Mouse (Mus musculus): Measurements from ENCODE around the gene Rfpl4b. TPM values are rescaled to one million over a fixed set of nuclear protein-coding genes. Genes with fewer than 3 reads are reported as not detected.

Gene Rfpl4b
- polyA plus RNA-seq, 1 experiment: not detected

DNA sequence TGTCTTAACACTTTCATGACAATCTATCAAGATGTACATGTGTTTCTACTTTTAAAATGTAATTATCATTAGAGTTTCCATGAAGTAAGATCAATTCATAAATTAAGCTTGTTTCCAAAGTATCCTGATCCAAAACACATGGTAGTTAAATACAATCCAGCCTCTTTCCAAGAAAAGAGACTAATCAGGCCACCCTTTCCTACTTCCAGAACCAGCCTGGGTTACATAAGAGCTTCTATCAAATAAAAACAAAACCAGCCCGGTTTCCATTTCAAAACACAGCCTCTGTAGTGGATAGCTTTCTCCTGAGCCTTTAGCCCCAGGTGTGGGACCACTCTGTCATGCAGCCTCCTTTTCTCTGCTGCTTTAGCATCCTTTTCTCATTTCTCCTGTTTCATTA, 2.2 kb upstream of the Rfpl4b start:
- no peaks in the 10 kb centered on the region for H3K79me2 ChIP-seq (ENCODE audit: control insufficient read depth, insufficient read depth)
- no peak overlapping the region for H3ac ChIP-seq (ENCODE audit: control insufficient read depth, insufficient read length)
- H3K4me3 ChIP-seq: no peak overlapping the region
- no peak for TF ChIP-seq SRF (IDR thresholded peaks at IDR 0.05; ENCODE audit: control insufficient read depth, insufficient read length, low read depth)
- TF ChIP-seq USF1 (IDR thresholded peaks at IDR 0.05; ENCODE audit: low read depth): no peak
- no peak for TF ChIP-seq MAX (IDR thresholded peaks at IDR 0.05; ENCODE audit: low read depth)
- H3K27me3 ChIP-seq (ENCODE audit: control insufficient read depth, insufficient read depth, insufficient read length): no peaks in the 10 kb centered on the region
- no peak overlapping the region for H3K4me2 ChIP-seq (ENCODE audit: low read depth)
- H3K36me3 ChIP-seq (ENCODE audit: control insufficient read depth, insufficient read depth): no peaks in the 10 kb centered on the region

DNA sequence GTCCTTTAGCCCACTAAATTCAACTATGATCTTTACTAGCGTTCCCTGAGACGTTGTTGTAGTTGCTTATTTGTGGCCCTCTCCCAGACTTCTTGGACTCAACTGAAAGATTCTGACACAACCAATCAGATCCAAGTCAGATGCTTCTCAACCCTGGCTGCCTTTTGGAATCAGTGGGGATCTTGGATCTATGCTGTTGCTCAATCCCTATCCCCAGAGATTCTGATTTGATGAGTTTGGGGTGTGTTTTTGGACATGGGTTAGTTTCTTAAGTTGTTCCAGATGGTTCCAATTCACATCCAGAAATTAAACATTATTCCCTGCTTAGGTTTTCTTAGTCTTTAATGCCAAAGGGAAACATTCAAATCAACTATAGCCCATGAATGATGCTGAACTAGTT, 15.5 kb downstream of the Rfpl4b start:
- Histone ChIP-seq H3K36me3 (ENCODE audit: control insufficient read depth, insufficient read depth) (no peaks in the 10 kb centered on the region), H3K4me2 (ENCODE audit: low read depth) (no peak overlapping the region), H3K79me2 (ENCODE audit: control insufficient read depth, insufficient read depth) (no peaks in the 10 kb centered on the region), H3K4me3 (no peak overlapping the region), H3ac (ENCODE audit: control insufficient read depth, insufficient read length) (no peak overlapping the region), H3K27me3 (ENCODE audit: control insufficient read depth, insufficient read depth, insufficient read length) (no peaks in the 10 kb centered on the region)
- TF ChIP-seq POLR2AphosphoS2 (IDR thresholded peaks at IDR 0.05; ENCODE audit: insufficient read length, low read depth): no peak
- TF ChIP-seq REST (IDR thresholded peaks at IDR 0.05; ENCODE audit: insufficient read depth, insufficient read length): no peak
- TF ChIP-seq POLR2A (IDR thresholded peaks at IDR 0.05; ENCODE audit: insufficient read length, low read depth): no peak
- TF ChIP-seq MYOG (IDR thresholded peaks at IDR 0.05; ENCODE audit: control insufficient read depth in 1 of 3, insufficient read depth in 1 of 3, insufficient read length in 2 of 3, low read depth in 2 of 3): no peak
- no peak for TF ChIP-seq CEBPB (IDR thresholded peaks at IDR 0.05; ENCODE audit: insufficient read depth, poor library complexity, severe bottlenecking)
- no peak for TF ChIP-seq USF1 (IDR thresholded peaks at IDR 0.05; ENCODE audit: low read depth)
- no peak for TF ChIP-seq SRF (IDR thresholded peaks at IDR 0.05; ENCODE audit: control insufficient read depth, insufficient read length, low read depth)
- TF ChIP-seq MAX (IDR thresholded peaks at IDR 0.05; ENCODE audit: low read depth): no peak
- TF ChIP-seq E2F4 (IDR thresholded peaks at IDR 0.05; ENCODE audit: insufficient read depth): no peak
- TF ChIP-seq MYOD1 (IDR thresholded peaks at IDR 0.05; ENCODE audit: control insufficient read depth in 1 of 3, insufficient read length in 2 of 3, low read depth in 2 of 3): no peak
- TF ChIP-seq TCF12 (IDR thresholded peaks at IDR 0.05; ENCODE audit: insufficient read depth, poor library complexity, severe bottlenecking): no peak
- TF ChIP-seq TCF3 (IDR thresholded peaks at IDR 0.05; ENCODE audit: insufficient read length, low read depth): no peak

DNA sequence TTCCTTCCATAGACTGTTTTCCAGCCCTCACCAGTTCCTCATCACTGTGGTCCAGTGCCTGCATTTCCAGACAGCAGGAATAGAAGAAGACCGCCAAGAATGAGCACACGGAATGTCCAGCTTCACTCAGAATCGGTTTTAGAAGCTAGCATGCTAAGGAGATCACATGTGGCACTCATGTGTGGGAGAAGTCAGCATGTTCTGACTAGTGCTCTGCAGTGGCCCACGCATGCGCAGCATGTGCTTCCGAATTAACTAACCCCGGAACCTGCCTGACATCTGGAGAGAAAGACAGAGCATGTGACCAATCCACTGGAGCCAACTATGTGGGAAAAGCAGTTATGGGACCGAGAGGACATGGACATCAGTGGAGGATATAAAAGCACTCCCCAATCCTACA, 17.5 kb downstream of the Rfpl4b start:
- Histone ChIP-seq H3ac (ENCODE audit: control insufficient read depth, insufficient read length) (no peak overlapping the region), H3K4me3 (no peak overlapping the region), H3K36me3 (ENCODE audit: control insufficient read depth, insufficient read depth) (no peaks in the 10 kb centered on the region), H3K27me3 (ENCODE audit: control insufficient read depth, insufficient read depth, insufficient read length) (no peaks in the 10 kb centered on the region), H3K4me2 (ENCODE audit: low read depth) (no peak overlapping the region), H3K79me2 (ENCODE audit: control insufficient read depth, insufficient read depth) (no peaks in the 10 kb centered on the region)
- TF ChIP-seq MYOD1 (IDR thresholded peaks at IDR 0.05; ENCODE audit: control insufficient read depth in 1 of 3, insufficient read length in 2 of 3, low read depth in 2 of 3): no peak

DNA sequence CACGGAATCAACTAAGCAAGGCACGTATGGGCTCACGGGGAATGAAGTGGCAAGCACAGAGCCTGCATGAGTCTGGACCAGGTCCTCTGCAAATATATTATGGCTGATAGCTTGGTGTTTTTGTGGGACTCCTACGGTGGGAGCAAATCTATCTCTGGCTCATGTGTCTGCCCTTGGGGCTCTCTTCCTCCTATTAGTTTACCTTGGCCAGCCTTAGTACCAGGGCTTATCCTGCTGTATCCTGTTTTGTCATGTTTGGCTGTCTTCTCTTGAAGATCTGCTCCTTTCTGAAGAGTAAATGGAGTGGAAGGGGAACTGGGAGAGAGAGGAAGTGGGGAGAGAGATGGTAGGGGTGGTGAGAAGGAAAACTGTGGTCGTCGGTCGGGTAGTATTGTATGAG, 18.3 kb downstream of the Rfpl4b start:
- H3K4me2 ChIP-seq (ENCODE audit: low read depth): no peak overlapping the region
- no peaks in the 10 kb centered on the region for H3K79me2 ChIP-seq (ENCODE audit: control insufficient read depth, insufficient read depth)
- no peaks in the 10 kb centered on the region for H3K36me3 ChIP-seq (ENCODE audit: control insufficient read depth, insufficient read depth)
- H3ac ChIP-seq (ENCODE audit: control insufficient read depth, insufficient read length): no peak overlapping the region
- H3K4me3 ChIP-seq: no peak overlapping the region
- no peaks in the 10 kb centered on the region for H3K27me3 ChIP-seq (ENCODE audit: control insufficient read depth, insufficient read depth, insufficient read length)
- no peak for TF ChIP-seq POLR2AphosphoS2 (IDR thresholded peaks at IDR 0.05; ENCODE audit: insufficient read length, low read depth)
- no peak for TF ChIP-seq MAX (IDR thresholded peaks at IDR 0.05; ENCODE audit: low read depth)
- TF ChIP-seq TCF12 (IDR thresholded peaks at IDR 0.05; ENCODE audit: insufficient read depth, poor library complexity, severe bottlenecking): no peak
- no peak for TF ChIP-seq E2F4 (IDR thresholded peaks at IDR 0.05; ENCODE audit: insufficient read depth)
- no peak for TF ChIP-seq POLR2A (IDR thresholded peaks at IDR 0.05; ENCODE audit: insufficient read length, low read depth)
- no peak for TF ChIP-seq MYOD1 (IDR thresholded peaks at IDR 0.05; ENCODE audit: control insufficient read depth in 1 of 3, insufficient read length in 2 of 3, low read depth in 2 of 3)
- no peak for TF ChIP-seq SRF (IDR thresholded peaks at IDR 0.05; ENCODE audit: control insufficient read depth, insufficient read length, low read depth)
- no peak for TF ChIP-seq REST (IDR thresholded peaks at IDR 0.05; ENCODE audit: insufficient read depth, insufficient read length)
- TF ChIP-seq CEBPB (IDR thresholded peaks at IDR 0.05; ENCODE audit: insufficient read depth, poor library complexity, severe bottlenecking): no peak
- TF ChIP-seq USF1 (IDR thresholded peaks at IDR 0.05; ENCODE audit: low read depth): no peak
- no peak for TF ChIP-seq MYOG (IDR thresholded peaks at IDR 0.05; ENCODE audit: control insufficient read depth in 1 of 3, insufficient read depth in 1 of 3, insufficient read length in 2 of 3, low read depth in 2 of 3)
- no peak for TF ChIP-seq TCF3 (IDR thresholded peaks at IDR 0.05; ENCODE audit: insufficient read length, low read depth)

DNA sequence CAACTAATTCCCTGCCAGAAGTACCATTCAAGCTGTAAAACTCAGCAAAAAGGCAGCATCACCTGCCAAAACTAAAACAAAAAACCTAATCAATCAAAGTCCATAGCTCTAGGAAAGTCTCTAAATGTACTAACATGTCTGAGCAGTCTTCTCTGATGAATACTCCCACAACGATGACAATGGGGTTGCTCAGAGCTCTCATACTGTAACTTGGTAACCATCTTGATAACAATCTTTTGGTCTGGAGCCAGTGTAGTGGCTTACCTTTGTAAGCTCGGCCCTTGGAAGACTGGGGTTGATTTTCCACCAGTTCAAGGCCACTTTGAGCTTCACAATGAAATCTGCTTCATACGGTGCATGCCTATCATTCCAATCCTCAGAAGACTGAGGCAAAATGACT, 33.0 kb downstream of the Rfpl4b start:
- Histone ChIP-seq H3K4me2 (ENCODE audit: low read depth) (no peak overlapping the region), H3ac (ENCODE audit: control insufficient read depth, insufficient read length) (no peak overlapping the region), H3K4me3 (no peak overlapping the region), H3K79me2 (ENCODE audit: control insufficient read depth, insufficient read depth) (no peaks in the 10 kb centered on the region), H3K36me3 (ENCODE audit: control insufficient read depth, insufficient read depth) (no peaks in the 10 kb centered on the region), H3K27me3 (ENCODE audit: control insufficient read depth, insufficient read depth, insufficient read length) (no peaks in the 10 kb centered on the region)
- TF ChIP-seq POLR2A (IDR thresholded peaks at IDR 0.05; ENCODE audit: insufficient read length, low read depth) (no peak), SRF (IDR thresholded peaks at IDR 0.05; ENCODE audit: control insufficient read depth, insufficient read length, low read depth) (no peak), POLR2AphosphoS2 (IDR thresholded peaks at IDR 0.05; ENCODE audit: insufficient read length, low read depth) (no peak), MAX (IDR thresholded peaks at IDR 0.05; ENCODE audit: low read depth) (no peak), TCF3 (IDR thresholded peaks at IDR 0.05; ENCODE audit: insufficient read length, low read depth) (no peak), MYOD1 (IDR thresholded peaks at IDR 0.05; ENCODE audit: control insufficient read depth in 1 of 3, insufficient read length in 2 of 3, low read depth in 2 of 3) (no peak), REST (IDR thresholded peaks at IDR 0.05; ENCODE audit: insufficient read depth, insufficient read length) (no peak), E2F4 (IDR thresholded peaks at IDR 0.05; ENCODE audit: insufficient read depth) (no peak), USF1 (IDR thresholded peaks at IDR 0.05; ENCODE audit: low read depth) (no peak), TCF12 (IDR thresholded peaks at IDR 0.05; ENCODE audit: insufficient read depth, poor library complexity, severe bottlenecking) (no peak), CEBPB (IDR thresholded peaks at IDR 0.05; ENCODE audit: insufficient read depth, poor library complexity, severe bottlenecking) (no peak), MYOG (IDR thresholded peaks at IDR 0.05; ENCODE audit: control insufficient read depth in 1 of 3, insufficient read depth in 1 of 3, insufficient read length in 2 of 3, low read depth in 2 of 3) (no peak)

Other genes with a start within 250 kb of the Rfpl4b start
- gene Lama4, start 143.7 kb upstream of the Rfpl4b start, polyA plus RNA-seq (2012; fragmentation: generic; extraction: Trizol): 0.16 TPM